In the genomic region with DNA sequence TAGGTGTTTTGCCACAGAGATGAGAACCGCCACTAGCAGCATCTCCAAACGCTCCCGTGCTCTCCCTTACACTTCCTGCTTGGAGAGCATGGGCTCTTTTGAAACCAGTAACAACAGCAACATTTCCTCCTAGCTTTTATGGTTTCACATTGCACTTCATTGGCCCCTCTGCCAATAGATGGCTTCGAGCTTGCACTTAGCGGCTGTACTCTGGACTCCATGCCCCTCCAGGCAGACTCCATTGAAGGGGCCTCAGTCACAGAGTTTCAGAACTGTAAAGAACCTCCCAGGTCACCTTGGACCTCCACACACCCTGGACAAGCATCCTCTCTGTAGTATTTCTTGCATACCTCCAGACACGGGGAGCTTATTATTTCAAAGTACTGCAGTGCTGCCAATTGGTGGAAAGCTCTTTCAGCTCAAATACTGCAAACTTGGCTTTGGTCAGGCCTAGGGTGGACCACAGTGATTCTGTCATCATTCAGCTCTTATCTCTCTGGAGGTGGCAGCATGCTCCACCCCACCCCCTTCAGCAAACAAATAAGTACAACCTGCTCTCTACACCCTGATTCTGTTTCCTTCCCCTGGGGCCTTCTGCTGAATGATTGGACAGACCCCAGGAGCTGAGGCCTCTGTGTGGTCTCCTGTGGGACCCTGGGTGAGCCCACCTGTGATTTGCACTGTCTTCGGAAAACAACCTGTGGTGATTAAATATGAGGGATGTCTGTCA, we compare ENCODE assay signal across 16 mouse cellular contexts. TPM values are rescaled to one million over a fixed set of nuclear protein-coding genes. Genes with fewer than 3 reads are reported as not detected.
A peak's percentile ranks its signal among the peaks of the same experiment; 100 is the strongest.
DNase-seq lines count a peak whose midpoint lies in the region; ATAC-seq and TF ChIP-seq lines count a peak whose summit lies in the region.
"Had no signal": no experiment of that assay in that cellular context is flagged by ENCODE, and none has a peak within 500 bp of the region (broad histone marks: within the 10 kb centered on the region; RNA-seq: fewer than 3 reads in every experiment).

No protein-coding gene starts in this region.

- WGBS in heart, embryonic 12.5 days, result 63% methylated on average over 7 of the region's 7 CpGs
- WGBS in embryonic facial prominence, embryonic 15.5 days, result 56% methylated on average over 7 of the region's 7 CpGs
- 45% methylated on average over 7 of the region's 7 CpGs for WGBS in heart, postnatal 0 days
- WGBS in liver, embryonic 16.5 days (ENCODE audit: insufficient replicate concordance), result 45% methylated on average over 7 of the region's 7 CpGs
- 93% methylated on average over 7 of the region's 7 CpGs for WGBS in forebrain, embryonic 14.5 days
- 81% methylated on average over 7 of the region's 7 CpGs for WGBS in forebrain, embryonic 10.5 days

- intact Hi-C loops in heart, postnatal 25 days (cut with DNase I), result no loop called here

- ATAC-seq in heart, embryonic 12.5 days (ENCODE audit: insufficient number of reproducible peaks, low FRiP score), result no peak
- ATAC-seq in embryonic facial prominence, embryonic 15.5 days (ENCODE audit: insufficient number of reproducible peaks, low FRiP score, low TSS enrichment, low read depth), result 0 out of 2 replicates have a peak, but pooled peaks have one; percentile 34
- ATAC-seq in heart, postnatal 0 days (ENCODE audit: insufficient read depth, low read depth), result peak; percentile 49; the same call in 1 of the 2 replicates
- ATAC-seq in liver, embryonic 16.5 days (ENCODE audit: low read depth), result peak; percentile 81
- ATAC-seq in forebrain, embryonic 14.5 days, result no peak

- DNase-seq in heart, postnatal 25 days (ENCODE audit: low spot score), result no peak
- DNase-seq in heart, postnatal 0 days (ENCODE audit: low spot score), result no peak
- DNase-seq in forebrain, embryonic 14.5 days (ENCODE audit: low spot score), result no peak
- DNase-seq in forebrain, embryonic 10.5 days (ENCODE audit: extremely low spot score, low spot score), result no peak
- no peak for DNase-seq in right cerebral cortex, adult 2 months (ENCODE audit: low spot score in 2 of 2)
- DNase-seq: adrenal gland, postnatal 10 days; cerebellum, adult 9-10 months; kidney, postnatal 14 days; layer of hippocampus, adult 9-11 months; lung, adult 2 months; right cerebral cortex, adult 18-20 months had no signal

- H3K4me3 ChIP-seq in heart, embryonic 12.5 days, result no peak overlapping the region
- H3K4me3 ChIP-seq in embryonic facial prominence, embryonic 15.5 days (replicated peaks), result no peak overlapping the region
- H3K4me3 ChIP-seq in heart, postnatal 0 days (ENCODE audit: low read depth, low read length), result no peak overlapping the region
- no peak overlapping the region for H3K4me3 ChIP-seq in liver, embryonic 16.5 days (ENCODE audit: low read depth, low read length)
- no peak overlapping the region for H3K4me3 ChIP-seq in forebrain, embryonic 14.5 days (ENCODE audit: low read depth, low read length)
- H3K4me3 ChIP-seq in forebrain, embryonic 10.5 days, result no peak overlapping the region
- H3K4me3 ChIP-seq: embryonic facial prominence, embryonic 12.5 days; forebrain, embryonic 12.5 days had no signal

- no peaks in the 10 kb centered on the region for H3K36me3 ChIP-seq in heart, embryonic 12.5 days
- H3K36me3 ChIP-seq in embryonic facial prominence, embryonic 15.5 days, result no peaks in the 10 kb centered on the region
- H3K36me3 ChIP-seq in heart, postnatal 0 days (replicated peaks; ENCODE audit: control insufficient read depth, insufficient read depth, low read length), result no peaks in the 10 kb centered on the region
- no peaks in the 10 kb centered on the region for H3K36me3 ChIP-seq in liver, embryonic 16.5 days (ENCODE audit: control insufficient read depth, insufficient read depth)
- no peaks in the 10 kb centered on the region for H3K36me3 ChIP-seq in forebrain, embryonic 14.5 days (ENCODE audit: control insufficient read depth, insufficient read depth, low read length)
- no peaks in the 10 kb centered on the region for H3K36me3 ChIP-seq in forebrain, embryonic 10.5 days (replicated peaks)
- H3K36me3 ChIP-seq: embryonic facial prominence, embryonic 12.5 days; forebrain, embryonic 12.5 days had no signal

- no peaks in the 10 kb centered on the region for H3K27me3 ChIP-seq in heart, embryonic 12.5 days (replicated peaks)
- H3K27me3 ChIP-seq in embryonic facial prominence, embryonic 15.5 days, result no peaks in the 10 kb centered on the region
- no peaks in the 10 kb centered on the region for H3K27me3 ChIP-seq in heart, postnatal 0 days (ENCODE audit: control insufficient read depth, insufficient read depth, low read length)
- no peaks in the 10 kb centered on the region for H3K27me3 ChIP-seq in liver, embryonic 16.5 days (ENCODE audit: control insufficient read depth, insufficient read depth, low read depth, low read length)
- H3K27me3 ChIP-seq in forebrain, embryonic 14.5 days (replicated peaks; ENCODE audit: control insufficient read depth, insufficient read depth, low read length), result no peaks in the 10 kb centered on the region
- no peaks in the 10 kb centered on the region for H3K27me3 ChIP-seq in forebrain, embryonic 10.5 days (ENCODE audit: poor library complexity, severe bottlenecking)
- H3K27me3 ChIP-seq: embryonic facial prominence, embryonic 12.5 days; forebrain, embryonic 12.5 days had no signal

- H3K9ac ChIP-seq in heart, embryonic 12.5 days, result 0 out of 2 replicates have a peak overlapping the region, but pooled peaks have one; percentile 22
- no peak overlapping the region for H3K9ac ChIP-seq in embryonic facial prominence, embryonic 15.5 days
- H3K9ac ChIP-seq in heart, postnatal 0 days (replicated peaks; ENCODE audit: low read depth, low read length), result no peak overlapping the region
- no peak overlapping the region for H3K9ac ChIP-seq in liver, embryonic 16.5 days (ENCODE audit: low read depth, low read length)
- no peak overlapping the region for H3K9ac ChIP-seq in forebrain, embryonic 14.5 days (ENCODE audit: low read length)
- H3K9ac ChIP-seq: embryonic facial prominence, embryonic 12.5 days; forebrain, embryonic 12.5 days had no signal

- H3K4me2 ChIP-seq in heart, embryonic 12.5 days, result peak overlapping the region; percentile 33; the same call in 1 of the 2 replicates
- H3K4me2 ChIP-seq in embryonic facial prominence, embryonic 15.5 days (replicated peaks), result no peak overlapping the region
- H3K4me2 ChIP-seq in heart, postnatal 0 days (ENCODE audit: low read depth, low read length), result no peak overlapping the region
- H3K4me2 ChIP-seq in liver, embryonic 16.5 days (ENCODE audit: low read depth, low read length), result no peak overlapping the region
- H3K4me2 ChIP-seq in forebrain, embryonic 14.5 days (ENCODE audit: low read length), result no peak overlapping the region
- H3K4me2 ChIP-seq: embryonic facial prominence, embryonic 12.5 days; forebrain, embryonic 12.5 days had no signal

- peaks cover 34% of the 10 kb centered on the region for H3K4me1 ChIP-seq in heart, embryonic 12.5 days (replicated peaks)
- H3K4me1 ChIP-seq in embryonic facial prominence, embryonic 15.5 days, result no peaks in the 10 kb centered on the region
- H3K4me1 ChIP-seq in heart, postnatal 0 days (ENCODE audit: control insufficient read depth, insufficient read depth), result peaks cover 13% of the 10 kb centered on the region
- H3K4me1 ChIP-seq in liver, embryonic 16.5 days (ENCODE audit: control insufficient read depth, low read depth, low read length), result peaks cover 5% of the 10 kb centered on the region
- no peaks in the 10 kb centered on the region for H3K4me1 ChIP-seq in forebrain, embryonic 14.5 days (ENCODE audit: control insufficient read depth, insufficient read depth, low read length)
- no peaks in the 10 kb centered on the region for H3K4me1 ChIP-seq in forebrain, embryonic 10.5 days
- H3K4me1 ChIP-seq: embryonic facial prominence, embryonic 12.5 days; forebrain, embryonic 12.5 days had no signal

- no peak for TF ChIP-seq CTCF in heart, postnatal 0 days (IDR thresholded peaks at IDR 0.05; ENCODE audit: low read depth)

- no peak for TF ChIP-seq EP300 in heart, postnatal 0 days (IDR thresholded peaks at IDR 0.05; ENCODE audit: low read depth)

- no peaks in the 10 kb centered on the region for H3K9me3 ChIP-seq in heart, embryonic 12.5 days (replicated peaks)
- H3K9me3 ChIP-seq in embryonic facial prominence, embryonic 15.5 days (replicated peaks), result no peaks in the 10 kb centered on the region
- no peaks in the 10 kb centered on the region for H3K9me3 ChIP-seq in heart, postnatal 0 days (replicated peaks; ENCODE audit: control insufficient read depth, low read length)
- no peaks in the 10 kb centered on the region for H3K9me3 ChIP-seq in liver, embryonic 16.5 days (replicated peaks; ENCODE audit: control insufficient read depth, low read length)
- H3K9me3 ChIP-seq in forebrain, embryonic 14.5 days (replicated peaks; ENCODE audit: control insufficient read depth, low read length), result no peaks in the 10 kb centered on the region
- H3K9me3 ChIP-seq in forebrain, embryonic 10.5 days, result no peaks in the 10 kb centered on the region
- H3K9me3 ChIP-seq: embryonic facial prominence, embryonic 12.5 days; forebrain, embryonic 12.5 days had no signal

- H3K27ac ChIP-seq in heart, embryonic 12.5 days (ENCODE audit: poor library complexity, severe bottlenecking), result peak overlapping the region; percentile 96
- H3K27ac ChIP-seq in embryonic facial prominence, embryonic 15.5 days (replicated peaks), result no peak overlapping the region
- peak overlapping the region; percentile 91 for H3K27ac ChIP-seq in heart, postnatal 0 days (ENCODE audit: low read depth)
- no peak overlapping the region for H3K27ac ChIP-seq in liver, embryonic 16.5 days (ENCODE audit: low read length)
- no peak overlapping the region for H3K27ac ChIP-seq in forebrain, embryonic 14.5 days (ENCODE audit: low read depth, low read length)
- no peak overlapping the region for H3K27ac ChIP-seq in forebrain, embryonic 10.5 days
- H3K27ac ChIP-seq: embryonic facial prominence, embryonic 12.5 days; forebrain, embryonic 12.5 days had no signal

RNA-seq across cellular contexts. Expression of gene Ppif, which starts 7.6 kb away (rescaled TPM):
- polyA plus RNA-seq in heart, embryonic 12.5 days (2016; fragmentation: Nextera tagmentation; extraction: Ambion mirVana), result 101 and 104 TPM in 2 replicates
- total RNA-seq in heart, postnatal 25 days (2021), result 100 to 1,000 TPM; 277 to 296 TPM
- polyA plus RNA-seq in embryonic facial prominence, embryonic 15.5 days (2015; fragmentation: Nextera tagmentation; extraction: Ambion mirVana), result 25.3 and 30.6 TPM in 2 replicates
- 205 and 222 TPM in 2 replicates for total RNA-seq in heart, postnatal 0 days (2014; rRNA removed; ENCODE audit: low replicate concordance)
- 140 and 151 TPM in 2 replicates for polyA plus RNA-seq in heart, postnatal 0 days (2015; fragmentation: Nextera tagmentation; extraction: Ambion mirVana)
- 20.5 and 26.0 TPM in 2 replicates for polyA plus RNA-seq in liver, embryonic 16.5 days (2015; fragmentation: Nextera tagmentation; extraction: Ambion mirVana)
- 25.3 and 28.2 TPM in 2 replicates for polyA plus RNA-seq in forebrain, embryonic 14.5 days (2014; fragmentation: Nextera tagmentation; extraction: Ambion mirVana)
- polyA plus RNA-seq in forebrain, embryonic 10.5 days (2016; fragmentation: Nextera tagmentation; extraction: Ambion mirVana), result 65.8 and 71.0 TPM in 2 replicates

Comparison
In these comparisons a context has a peak if more than half of its experiments do, and no peak if none do; other contexts are left out.
1. ATAC-seq: peak in embryonic facial prominence, embryonic 15.5 days (single experiment), heart, postnatal 0 days (single experiment) and liver, embryonic 16.5 days (single experiment); none in heart, embryonic 12.5 days (single experiment) and forebrain, embryonic 14.5 days (single experiment).
2. H3K27ac ChIP-seq: peak in heart, embryonic 12.5 days (single experiment) and heart, postnatal 0 days (single experiment); none in embryonic facial prominence, embryonic 15.5 days (single experiment), liver, embryonic 16.5 days (single experiment), forebrain, embryonic 14.5 days (single experiment) and forebrain, embryonic 10.5 days (single experiment).